Mouse (Mus musculus) intestine, postnatal 0 days (tissue): ENCODE measurements around the gene Tmem50a. TPM values are rescaled to one million over a fixed set of nuclear protein-coding genes. Genes with fewer than 3 reads are reported as not detected.

Experiments
- ATAC-seq: fragments of 200-750 bp; cut with Nextera tagmentation; 2 replicates; pipeline ENCODE4 v1.8.0; 2017; ENCODE audit warnings: mild to moderate bottlenecking, moderate TSS enrichment, moderate library complexity
- H3K27ac ChIP-seq: fragments of 300-500 bp; sonication (generic); 2 replicates; pipeline ENCODE4 v1.5.1; 2014; ENCODE audit warnings: mild to moderate bottlenecking, low read depth, low read length, moderate library complexity
- H3K27me3 ChIP-seq: fragments of 300-500 bp; sonication (generic); replicated peaks from 2 replicates; pipeline ENCODE4 v1.6.1; 2014; ENCODE audit warnings: low read length, mixed read lengths; ENCODE audit not compliant: control insufficient read depth, insufficient read depth
- H3K36me3 ChIP-seq: fragments of 300-500 bp; sonication (generic); 2 replicates; pipeline ENCODE4 v1.6.1; 2014; ENCODE audit warnings: mild to moderate bottlenecking, moderate library complexity; ENCODE audit not compliant: control insufficient read depth, insufficient read depth
- H3K4me1 ChIP-seq: fragments of 300-500 bp; sonication (generic); replicated peaks from 2 replicates; pipeline ENCODE4 v1.6.1; 2014; ENCODE audit warnings: antibody characterized with exemption, low read length, mixed read lengths; ENCODE audit not compliant: control insufficient read depth, insufficient read depth
- H3K4me2 ChIP-seq: fragments of 300-500 bp; sonication (generic); replicated peaks from 2 replicates; pipeline ENCODE4 v1.6.1; 2014; ENCODE audit warnings: low read depth, mild to moderate bottlenecking, moderate library complexity
- H3K4me3 ChIP-seq: fragments of 300-500 bp; sonication (generic); 2 replicates; pipeline ENCODE4 v1.5.1; 2014; ENCODE audit warnings: low read depth, low read length
- H3K9ac ChIP-seq: fragments of 300-500 bp; sonication (generic); 2 replicates; pipeline ENCODE4 v1.6.1; 2014; ENCODE audit warnings: mild to moderate bottlenecking, low read depth, low read length
- H3K9me3 ChIP-seq: fragments of 300-500 bp; sonication (generic); 2 replicates; pipeline ENCODE4 v1.6.1; 2016; ENCODE audit warnings: mixed run types; ENCODE audit not compliant: control insufficient read depth
- CTCF ChIP-seq: sonication (generic); IDR thresholded peaks from 2 replicates; pipeline ENCODE4 v1.5.1; 2016; ENCODE audit warnings: low read depth, mild to moderate bottlenecking, control low read depth, antibody characterized with exemption, moderate library complexity
- WGBS: fragments of 180-500 bp; shearing (Covaris S2); extraction: QIAGEN DNeasy Blood & Tissue Kit; methylation state at CpG from one replicate; pipeline ENCODE4 v1.1.7; 2014; 5-methylcytosine and 5-hydroxymethylcytosine counted together
- polyA plus RNA-seq: library from polyadenylated mRNA; unstranded; fragments of >200 nt; fragmentation: Nextera tagmentation; extraction: Ambion mirVana; gene quantifications from 2 replicates; pipeline ENCODE4 v1.2.1, GENCODE M21; 2015

Gene Tmem50a
- polyA plus RNA-seq, 1 experiment from 2014 or later: 129 TPM

- TF ChIP-seq CTCF: no peak
- Histone ChIP-seq H3K9me3 (no peaks in the 10 kb centered on the region), H3K27me3 (0 out of 2 replicates have a peak, but pooled peaks cover 10% of the 10 kb centered on the region), H3K4me2 (no peak overlapping the region), H3K27ac (no peak overlapping the region), H3K36me3 (no peaks in the 10 kb centered on the region), H3K4me1 (no peaks in the 10 kb centered on the region), H3K4me3 (no peak overlapping the region), H3K9ac (no peak overlapping the region)
- no peak for ATAC-seq
- WGBS: 51% methylated on average over 2 of the region's 2 CpGs
Observed at GRCm38 (mm10) chr4:134871950-134872349, 42.9 kb downstream of the Tmem50a start.

DNA sequence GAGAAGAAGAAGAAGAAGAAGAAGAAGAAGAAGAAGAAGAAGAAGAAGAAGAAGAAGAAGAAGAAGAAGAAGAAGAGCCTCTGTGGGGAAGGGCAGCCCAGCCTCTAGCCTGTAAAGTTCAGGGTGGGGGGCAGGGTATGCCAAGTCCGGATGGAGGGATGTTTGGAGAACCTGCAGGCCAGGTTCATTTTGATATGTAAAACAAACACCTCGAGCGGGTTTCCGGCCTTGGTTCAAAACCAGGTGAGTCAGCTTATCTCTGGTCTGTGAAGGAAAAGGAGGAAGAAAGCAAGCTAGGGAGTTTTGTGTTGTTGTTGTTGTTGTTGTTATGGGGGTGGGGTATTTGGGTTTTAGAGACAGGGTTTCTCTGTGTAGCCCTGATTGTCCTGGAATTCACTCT lies 43.3 kb downstream of the Tmem50a start:
- Histone ChIP-seq H3K4me3 (no peak overlapping the region), H3K36me3 (no peaks in the 10 kb centered on the region), H3K27me3 (0 out of 2 replicates have a peak, but pooled peaks cover 10% of the 10 kb centered on the region), H3K9me3 (no peaks in the 10 kb centered on the region), H3K4me2 (no peak overlapping the region), H3K9ac (no peak overlapping the region), H3K27ac (no peak overlapping the region), H3K4me1 (no peaks in the 10 kb centered on the region)
- no peak for ATAC-seq
- WGBS: 23% methylated on average over 4 of the region's 4 CpGs
- no peak for TF ChIP-seq CTCF

DNA sequence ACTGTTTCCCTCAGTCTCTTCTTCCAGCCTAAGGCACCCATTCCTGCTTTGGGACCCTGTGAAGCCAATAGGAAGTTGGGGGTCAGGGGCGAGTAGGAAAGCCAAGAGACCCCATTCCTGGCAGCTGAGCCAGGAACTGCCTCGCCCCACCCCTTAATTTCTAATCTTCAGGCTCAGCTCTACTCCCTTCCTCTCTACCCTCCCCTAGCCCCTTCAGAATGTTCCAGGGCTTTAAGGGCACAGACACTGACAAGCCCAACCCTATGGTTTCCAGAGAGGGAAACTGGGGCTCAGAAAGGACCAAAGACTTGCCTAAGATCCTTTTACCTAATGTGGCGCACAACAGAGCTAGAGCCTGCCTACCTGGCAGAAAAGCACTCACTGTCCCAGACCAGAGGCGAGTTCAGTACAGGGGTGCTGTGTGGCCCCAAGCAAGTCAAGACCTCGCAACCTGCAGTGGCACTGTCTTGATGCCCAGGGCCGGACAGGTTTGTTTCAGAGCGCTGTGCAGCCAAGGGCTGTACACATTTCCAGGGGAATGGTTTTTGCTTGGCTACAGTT lies 44.9 kb downstream of the Tmem50a start:
- no peaks in the 10 kb centered on the region for H3K9me3 ChIP-seq
- no peaks in the 10 kb centered on the region for H3K36me3 ChIP-seq
- no peak overlapping the region for H3K27ac ChIP-seq
- 55% methylated on average over 7 of the region's 7 CpGs for WGBS
- no peak overlapping the region for H3K4me3 ChIP-seq
- no peaks in the 10 kb centered on the region for H3K4me1 ChIP-seq
- 0 out of 2 replicates have a peak, but pooled peaks cover 10% of the 10 kb centered on the region for H3K27me3 ChIP-seq
- TF ChIP-seq CTCF: no peak
- H3K4me2 ChIP-seq: peak overlapping the region; percentile 48
- H3K9ac ChIP-seq: no peak overlapping the region
- no peak for ATAC-seq

GRCm38 (mm10) chr4:134869068-134869730 lies 45.6 kb downstream of the Tmem50a start:
- H3K9me3 ChIP-seq: no peaks in the 10 kb centered on the region
- no peak overlapping the region for H3K4me3 ChIP-seq
- no peaks in the 10 kb centered on the region for H3K36me3 ChIP-seq
- no peak overlapping the region for H3K27ac ChIP-seq
- 0 out of 2 replicates have a peak, but pooled peaks cover 10% of the 10 kb centered on the region for H3K27me3 ChIP-seq
- TF ChIP-seq CTCF: no peak
- 12% methylated on average over 16 of the region's 16 CpGs for WGBS
- no peak overlapping the region for H3K9ac ChIP-seq
- ATAC-seq: no peak
- H3K4me1 ChIP-seq: no peaks in the 10 kb centered on the region
- peak overlapping the region; percentile 48 for H3K4me2 ChIP-seq

DNA sequence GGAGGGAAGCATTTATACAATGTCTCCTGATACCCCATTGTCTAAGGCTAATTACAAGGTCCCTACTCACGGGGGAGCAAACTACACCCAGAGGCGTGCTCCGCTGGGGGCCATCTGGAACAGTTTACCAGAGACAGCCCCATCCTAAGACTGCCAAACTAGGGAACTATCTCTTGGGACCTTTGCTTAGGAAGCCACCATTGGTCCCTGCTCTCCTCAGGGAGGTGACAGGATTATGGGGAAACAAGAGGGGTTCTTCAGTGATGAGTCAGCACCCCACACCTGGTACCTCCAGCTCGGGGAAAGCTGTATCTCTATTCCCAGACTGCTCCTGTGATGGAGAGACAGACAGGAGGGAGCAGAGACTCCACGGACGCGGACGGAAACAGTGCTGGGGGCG lies 46.3 kb downstream of the Tmem50a start:
- Histone ChIP-seq H3K4me1 (no peaks in the 10 kb centered on the region), H3K4me2 (no peak overlapping the region), H3K9me3 (no peaks in the 10 kb centered on the region), H3K4me3 (no peak overlapping the region), H3K27ac (no peak overlapping the region), H3K36me3 (no peaks in the 10 kb centered on the region), H3K27me3 (0 out of 2 replicates have a peak, but pooled peaks cover 10% of the 10 kb centered on the region), H3K9ac (no peak overlapping the region)
- no peak for TF ChIP-seq CTCF
- ATAC-seq: no peak
- WGBS: 37% methylated on average over 9 of the region's 9 CpGs

DNA sequence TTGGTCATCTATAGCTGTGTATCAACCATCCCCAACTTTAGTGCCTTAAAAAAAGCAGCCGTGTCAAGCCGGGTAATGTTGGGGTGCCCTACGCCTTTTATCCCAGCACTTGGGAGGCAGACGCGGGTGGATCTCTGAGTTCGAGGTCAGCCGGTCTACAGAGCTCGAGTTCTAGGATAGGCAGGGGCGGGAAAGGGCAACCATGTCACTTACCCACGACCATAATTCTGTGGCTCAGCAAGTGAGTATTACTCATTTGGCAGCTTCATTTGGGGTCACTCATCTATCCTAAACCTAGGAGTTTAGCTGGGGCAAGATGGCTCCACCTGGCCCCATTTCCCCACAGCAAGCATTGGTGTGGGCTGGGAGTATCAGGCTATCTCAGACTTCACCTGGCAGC lies 46.8 kb downstream of the Tmem50a start:
- no peak overlapping the region for H3K4me3 ChIP-seq
- TF ChIP-seq CTCF: no peak
- no peaks in the 10 kb centered on the region for H3K9me3 ChIP-seq
- no peak for ATAC-seq
- H3K4me1 ChIP-seq: no peaks in the 10 kb centered on the region
- 0 out of 2 replicates have a peak, but pooled peaks cover 10% of the 10 kb centered on the region for H3K27me3 ChIP-seq
- H3K36me3 ChIP-seq: no peaks in the 10 kb centered on the region
- no peak overlapping the region for H3K9ac ChIP-seq
- WGBS: 88% methylated on average over 10 of the region's 10 CpGs
- no peak overlapping the region for H3K27ac ChIP-seq
- H3K4me2 ChIP-seq: no peak overlapping the region
